Mouse (Mus musculus) spleen, postnatal 14 days (tissue): ENCODE results near the gene Vmn1r116.
"Not testable (repeated sequence)": the region's sequence is repeated elsewhere in the genome, so short reads cannot be mapped to it uniquely, and the experiment has no call there.

Source experiments
- DNase-seq, 2 experiments: peaks; one replicate each; pipeline ENCODE4 v3.0.0; 2021 to 2022; ENCODE audit warnings: low spot score in 2 of 2

Vmn1r116 gene

DNA sequence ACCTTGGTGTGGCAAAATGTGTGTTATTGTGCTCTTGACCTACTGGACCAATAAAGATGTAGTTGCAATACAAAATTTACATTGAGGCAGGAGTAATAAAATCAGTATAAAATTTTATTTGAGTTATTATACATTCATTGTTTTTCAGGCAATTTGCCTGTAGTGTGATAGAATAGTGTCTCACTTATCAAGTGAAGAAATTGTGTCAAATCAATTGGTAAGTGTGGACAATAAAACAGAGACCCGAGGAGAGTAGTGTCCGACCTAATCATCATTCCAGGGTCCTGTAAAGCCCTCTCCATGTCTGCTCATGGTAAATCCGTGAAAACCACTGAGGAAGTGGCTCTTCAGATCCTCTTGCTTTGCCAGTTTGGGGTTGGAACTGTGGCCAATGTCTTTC, at the start of gene Vmn1r116:
Gene Vmn1r116 (plus strand): TSS at position 301 of the 400 bp plus-strand sequence.
- DNase-seq, result not testable (repeated sequence)

- not testable (repeated sequence) for DNase-seq
These were observed 27.2 kb upstream of the Vmn1r116 start, which contains the start of gene Vmn1r115 for GRCm38 (mm10) chr7:20844885-20845284. Gene Vmn1r115, minus strand, starts transcription at chr7:20844985.

- not testable (repeated sequence) for DNase-seq
These were observed 12.0 kb downstream of the Vmn1r116 start, which contains the start of gene Vmn1r117 for GRCm38 (mm10) chr7:20884021-20884420. Gene Vmn1r117, minus strand, starts transcription at chr7:20884121.

GRCm38 (mm10) chr7:20912247-20912646, 40.2 kb downstream of the Vmn1r116 start, which contains the start of gene Vmn1r118:
Gene Vmn1r118, minus strand, starts transcription at chr7:20912347.
- DNase-seq, result not testable (repeated sequence)
